Mouse (Mus musculus): ENCODE measurements around the gene Gpr37l1.
"Not testable (repeated sequence)": the region's sequence is repeated elsewhere in the genome, so short reads cannot be mapped to it uniquely, and the experiment has no call there.

The Gpr37l1 gene

GRCm38 (mm10) chr1:135167435-135167834 lies at the start of gene Gpr37l1:
TSS of gene Gpr37l1 (minus strand) at chr1:135167681.
- in situ Hi-C loops (cut with MboI, MseI): no loop called here

GRCm38 (mm10) chr1:135213772-135214640 lies 46.5 kb upstream of the Gpr37l1 start:
- in situ Hi-C loops (cut with MboI, MseI): no loop called here

- in situ Hi-C loops (cut with MboI, MseI): no loop called here
Observed at GRCm38 (mm10) chr1:135210421-135210820, 42.9 kb upstream of the Gpr37l1 start.

- in situ Hi-C loops (cut with MboI, MseI): no loop called here
Observed at GRCm38 (mm10) chr1:135208716-135209115, 41.2 kb upstream of the Gpr37l1 start.

- in situ Hi-C loops (cut with MboI, MseI): no loop called here
Observed at GRCm38 (mm10) chr1:135206586-135207339, 39.3 kb upstream of the Gpr37l1 start.

GRCm38 (mm10) chr1:135205257-135205656 lies 37.8 kb upstream of the Gpr37l1 start:
- in situ Hi-C loops (cut with MboI, MseI): no loop called here

GRCm38 (mm10) chr1:135204196-135205126 lies 37.0 kb upstream of the Gpr37l1 start:
- in situ Hi-C loops (cut with MboI, MseI): no loop called here

- in situ Hi-C loops (cut with MboI, MseI): no loop called here
Observed at GRCm38 (mm10) chr1:135200400-135200799, 32.9 kb upstream of the Gpr37l1 start.

GRCm38 (mm10) chr1:135199014-135199819 lies 31.7 kb upstream of the Gpr37l1 start:
- in situ Hi-C loops (cut with MboI, MseI): no loop called here

GRCm38 (mm10) chr1:135198412-135198811 lies 30.9 kb upstream of the Gpr37l1 start:
- in situ Hi-C loops (cut with MboI, MseI): no loop called here

GRCm38 (mm10) chr1:135195907-135196440 lies 28.5 kb upstream of the Gpr37l1 start:
- in situ Hi-C loops (cut with MboI, MseI): no loop called here

GRCm38 (mm10) chr1:135194335-135194734 lies 26.9 kb upstream of the Gpr37l1 start:
- in situ Hi-C loops (cut with MboI, MseI): not testable (repeated sequence)

GRCm38 (mm10) chr1:135189186-135189585 lies 21.7 kb upstream of the Gpr37l1 start:
- in situ Hi-C loops (cut with MboI, MseI): no loop called here

GRCm38 (mm10) chr1:135188197-135188596 lies 20.7 kb upstream of the Gpr37l1 start:
- in situ Hi-C loops (cut with MboI, MseI): no loop called here

GRCm38 (mm10) chr1:135187016-135187415 lies 19.5 kb upstream of the Gpr37l1 start:
- in situ Hi-C loops (cut with MboI, MseI): not testable (repeated sequence)

GRCm38 (mm10) chr1:135186427-135186826 lies 18.9 kb upstream of the Gpr37l1 start:
- in situ Hi-C loops (cut with MboI, MseI): no loop called here

- in situ Hi-C loops (cut with MboI, MseI): no loop called here
Observed at GRCm38 (mm10) chr1:135185936-135186335, 18.5 kb upstream of the Gpr37l1 start.

GRCm38 (mm10) chr1:135183941-135184570 lies 16.6 kb upstream of the Gpr37l1 start:
- in situ Hi-C loops (cut with MboI, MseI): no loop called here

GRCm38 (mm10) chr1:135183448-135183847 lies 16.0 kb upstream of the Gpr37l1 start:
- in situ Hi-C loops (cut with MboI, MseI): no loop called here

GRCm38 (mm10) chr1:135182975-135183374 lies 15.5 kb upstream of the Gpr37l1 start:
- in situ Hi-C loops (cut with MboI, MseI): no loop called here
